Mouse (Mus musculus): ENCODE measurements around the gene Mad1l1. TPM values are rescaled to one million over a fixed set of nuclear protein-coding genes. Genes with fewer than 3 reads are reported as not detected.

The Mad1l1 gene
- polyA plus RNA-seq, 1 experiment, result 21.6 TPM

DNA sequence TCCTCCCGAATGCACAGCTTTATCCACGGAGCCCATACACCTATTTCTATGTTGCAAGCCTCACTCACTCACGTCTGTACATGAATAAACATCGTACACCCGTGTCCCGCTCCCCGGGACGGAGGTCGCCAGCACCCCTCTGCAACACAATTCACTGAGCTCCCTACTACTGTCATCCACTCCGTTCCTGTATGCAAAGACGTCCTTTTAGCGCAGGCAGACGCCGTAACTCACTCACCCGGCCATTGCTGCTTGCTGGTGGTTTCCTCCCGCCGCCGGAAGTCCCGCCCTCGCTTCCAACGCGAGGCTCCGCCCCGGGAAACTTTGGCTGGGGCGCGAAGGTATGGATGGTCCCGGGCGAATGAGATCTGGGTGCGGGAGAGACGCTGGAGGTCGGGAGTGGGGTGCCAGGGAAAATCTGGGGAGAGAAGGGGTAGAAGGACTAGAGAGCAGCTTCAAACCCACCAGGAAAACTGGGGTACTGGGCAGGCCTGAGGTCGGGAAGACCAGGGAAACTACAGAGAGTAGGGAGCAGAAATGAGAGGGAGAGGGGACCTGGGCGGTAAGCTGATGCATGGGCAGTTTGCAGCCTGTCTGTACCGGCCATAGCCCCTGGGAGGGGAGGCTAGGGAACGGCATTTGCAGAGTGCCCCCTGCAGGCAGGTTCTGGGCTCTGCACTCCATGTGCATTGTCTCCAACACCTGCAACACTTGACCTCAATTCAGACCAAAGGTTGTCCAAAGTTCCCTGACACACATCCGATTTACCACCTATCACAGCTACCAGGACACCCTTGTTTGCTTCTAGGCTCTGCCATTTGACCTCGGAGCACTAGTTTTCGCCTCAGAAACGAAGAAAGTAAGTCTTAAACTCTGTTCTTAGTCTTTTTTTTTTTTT is 10.5 kb upstream of the Mad1l1 start, which contains the start of gene Mrm2:
Gene Mrm2, minus strand, starts transcription at position 284 of the 898 bp plus-strand sequence.
- DNase-seq (ENCODE audit: low read depth), result no peak

- no peak for DNase-seq (ENCODE audit: low read depth)
Measured at GRCm38 (mm10) chr5:140324058-140324457, 2.7 kb upstream of the Mad1l1 start.

DNA sequence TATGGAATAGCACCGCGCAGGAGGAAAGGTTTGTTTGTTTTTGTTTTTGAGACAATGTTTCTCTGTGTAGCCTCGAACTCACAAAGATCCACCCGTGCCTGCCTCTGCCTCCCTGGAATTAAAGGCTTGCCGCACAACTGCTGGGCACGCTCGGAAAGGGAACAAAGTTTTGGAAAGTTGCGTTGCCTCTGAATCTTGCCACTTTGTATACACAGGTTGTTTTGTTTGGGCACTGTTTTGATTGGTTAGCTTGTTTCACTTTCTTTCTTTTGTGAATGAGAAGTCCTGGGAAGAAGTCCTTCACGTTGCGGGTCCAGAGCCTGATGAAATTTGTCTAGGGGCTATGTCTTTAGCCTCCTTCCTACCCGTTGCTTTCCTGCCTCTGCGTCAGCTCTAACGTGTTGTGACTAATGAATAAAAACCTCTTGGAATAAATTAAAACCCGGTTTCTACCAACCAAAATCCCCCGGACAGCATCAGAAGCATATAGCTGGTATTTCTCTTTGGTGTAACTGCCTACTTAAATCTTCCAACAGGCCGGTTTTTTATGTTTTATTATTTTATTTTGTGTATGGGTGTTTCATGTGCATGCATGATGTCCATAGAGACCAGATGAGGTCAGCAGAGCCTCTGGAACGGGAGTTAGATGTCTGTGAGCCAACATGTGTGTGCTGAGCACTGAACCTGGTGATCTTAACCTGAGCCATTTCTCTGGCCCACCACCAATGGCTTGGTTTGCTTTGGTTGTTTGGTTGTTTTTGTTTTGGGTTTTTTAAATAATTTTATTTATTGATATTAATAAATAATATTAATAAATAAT is 614 bp upstream of the Mad1l1 start:
- no peak for DNase-seq (ENCODE audit: low read depth)

DNA sequence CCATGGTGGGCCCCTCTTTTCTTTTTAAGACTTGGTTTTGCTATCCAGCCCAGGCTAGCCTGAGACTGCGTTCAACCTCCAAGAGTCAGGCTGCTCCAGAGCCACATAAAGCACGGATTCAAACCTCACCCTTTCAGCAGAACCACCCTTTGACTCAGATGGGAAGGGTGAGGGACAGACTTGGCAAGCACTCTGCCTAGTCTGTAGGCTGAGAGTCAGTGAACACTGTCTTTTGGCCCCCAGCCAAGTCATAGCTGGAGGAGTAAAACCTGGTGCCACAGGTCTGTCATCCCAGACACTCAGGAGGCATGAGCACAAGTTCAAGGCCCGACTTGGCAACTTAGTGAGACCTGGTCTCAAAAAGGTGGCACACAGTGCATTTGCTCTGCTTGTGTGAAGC is 4.6 kb downstream of the Mad1l1 start:
- no peak for DNase-seq (ENCODE audit: low read depth)

DNA sequence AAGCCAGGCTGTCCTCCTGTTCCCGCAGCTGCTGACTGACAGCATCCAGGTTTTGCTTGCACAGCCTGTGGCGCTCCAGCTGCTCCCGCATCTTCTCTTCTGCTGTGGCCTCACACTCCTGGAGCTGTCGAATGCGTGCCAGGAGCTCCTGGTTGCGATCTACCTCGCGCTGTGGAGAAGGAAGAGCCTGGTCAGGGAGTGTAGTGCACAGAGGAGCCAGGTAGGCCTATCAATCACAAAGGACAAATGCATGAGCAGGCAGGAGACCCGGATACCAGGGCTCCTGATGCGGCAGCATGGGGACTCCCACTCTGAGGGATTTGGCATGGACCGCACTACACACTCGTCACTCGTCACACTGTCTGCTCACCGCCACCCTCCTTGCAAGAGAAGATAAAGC is 13.8 kb downstream of the Mad1l1 start:
- no peak for DNase-seq (ENCODE audit: low read depth)

GRCm38 (mm10) chr5:140306016-140306415 is 15.3 kb downstream of the Mad1l1 start:
- no peak for DNase-seq (ENCODE audit: low read depth)

GRCm38 (mm10) chr5:140298291-140298690 is 23.1 kb downstream of the Mad1l1 start:
- no peak for DNase-seq (ENCODE audit: low read depth)

DNA sequence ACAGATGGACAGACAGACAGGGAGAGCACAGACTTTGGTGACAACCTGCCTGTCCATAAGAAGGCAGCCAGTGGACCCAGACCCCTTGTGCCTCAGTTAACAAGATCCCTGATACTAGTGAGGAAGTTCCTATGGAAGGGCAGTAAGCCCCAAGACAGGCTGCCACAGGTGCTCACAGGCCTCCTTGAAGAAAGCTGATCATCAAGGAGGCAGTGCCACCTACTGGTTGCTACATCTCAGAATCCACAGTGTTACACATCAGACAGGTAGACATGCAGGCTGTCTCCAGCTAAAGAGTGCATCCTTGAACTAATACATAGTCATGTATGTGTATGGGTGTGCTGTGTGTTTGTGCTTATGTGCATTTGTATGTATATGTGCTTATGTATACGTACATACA is 29.2 kb downstream of the Mad1l1 start:
- no peak for DNase-seq (ENCODE audit: low read depth)

DNA sequence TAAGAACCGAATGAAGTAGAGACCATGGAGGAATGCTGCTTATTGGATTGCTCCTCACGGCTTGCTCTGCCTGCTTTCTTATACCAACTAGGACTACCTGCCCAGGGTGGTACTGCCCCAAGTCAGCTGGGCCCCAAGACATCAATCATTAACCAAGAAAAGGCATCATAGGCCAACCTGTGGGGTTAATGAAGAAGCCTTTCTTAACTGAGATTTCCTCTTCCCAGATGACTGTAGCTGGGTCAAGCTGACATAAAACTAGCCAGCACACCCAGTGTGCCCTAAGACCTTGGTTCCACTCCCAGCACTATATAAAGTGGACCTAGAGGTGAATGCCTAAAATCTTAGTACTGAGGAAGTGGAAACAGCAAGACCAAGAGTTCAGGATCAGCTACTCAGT is 32.2 kb downstream of the Mad1l1 start:
- no peak for DNase-seq (ENCODE audit: low read depth)

GRCm38 (mm10) chr5:140288287-140288686 is 33.1 kb downstream of the Mad1l1 start:
- no peak for DNase-seq (ENCODE audit: low read depth)

DNA sequence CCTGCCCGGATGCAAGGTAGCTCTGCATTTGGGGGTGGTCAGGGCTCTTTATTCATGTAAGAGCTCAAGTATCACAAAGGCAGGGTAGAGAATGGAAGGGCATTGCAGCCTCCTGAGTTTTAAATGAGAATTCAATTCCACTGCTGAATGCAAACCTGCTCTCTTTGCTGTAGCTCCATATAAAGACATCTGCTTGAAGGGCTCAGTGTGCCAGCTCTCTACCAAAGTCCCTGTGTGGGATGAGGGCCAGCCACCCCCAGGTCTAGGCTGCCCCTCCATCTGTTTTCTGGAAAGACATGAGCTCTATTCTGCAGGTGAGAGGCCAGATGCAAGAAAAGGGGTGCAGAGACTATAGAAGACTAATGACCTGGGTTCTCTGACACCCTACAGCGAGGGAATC is 36.6 kb downstream of the Mad1l1 start:
- DNase-seq (ENCODE audit: low read depth), result no peak

DNA sequence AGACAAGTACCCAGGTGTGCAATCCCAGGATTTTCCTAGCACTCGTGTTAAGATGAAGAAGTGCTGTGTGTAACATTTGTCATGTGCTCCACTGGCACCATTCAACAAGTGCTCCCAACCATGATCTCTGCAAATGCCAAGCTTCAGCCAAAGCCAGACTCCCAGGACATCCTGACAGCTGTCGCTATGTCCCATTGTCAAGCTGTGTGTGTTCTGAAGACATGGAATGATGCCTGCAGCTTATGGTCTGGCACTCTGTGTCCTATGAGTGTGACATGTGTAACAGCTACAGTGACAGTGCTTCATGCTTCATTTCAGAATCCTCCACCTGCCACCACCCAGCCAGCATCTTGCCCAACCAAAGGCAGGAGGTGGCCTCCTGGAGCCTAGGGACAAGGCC is 37.3 kb downstream of the Mad1l1 start:
- no peak for DNase-seq (ENCODE audit: low read depth)

DNA sequence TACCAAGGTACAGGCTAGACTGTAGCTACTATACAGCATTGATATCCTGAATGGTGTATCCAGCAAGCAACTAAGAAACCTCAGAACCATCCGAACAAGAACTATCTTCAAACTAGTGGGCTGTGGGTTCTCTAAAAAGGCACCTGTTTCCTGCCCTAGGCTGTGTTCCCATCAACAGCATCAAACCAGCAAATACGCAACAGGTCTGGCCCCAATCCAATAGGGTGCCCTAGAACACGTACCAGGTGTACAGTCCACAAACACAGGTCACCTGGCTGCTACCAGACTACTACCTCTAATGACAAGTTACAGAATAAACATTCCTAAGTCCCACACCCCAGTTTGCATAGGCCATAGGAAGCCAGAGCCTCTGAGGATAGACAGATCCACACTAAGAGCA is 38.5 kb downstream of the Mad1l1 start:
- no peak for DNase-seq (ENCODE audit: low read depth)

GRCm38 (mm10) chr5:140282376-140282775 is 39.0 kb downstream of the Mad1l1 start:
- peak; percentile 65 for DNase-seq (ENCODE audit: low read depth)

DNA sequence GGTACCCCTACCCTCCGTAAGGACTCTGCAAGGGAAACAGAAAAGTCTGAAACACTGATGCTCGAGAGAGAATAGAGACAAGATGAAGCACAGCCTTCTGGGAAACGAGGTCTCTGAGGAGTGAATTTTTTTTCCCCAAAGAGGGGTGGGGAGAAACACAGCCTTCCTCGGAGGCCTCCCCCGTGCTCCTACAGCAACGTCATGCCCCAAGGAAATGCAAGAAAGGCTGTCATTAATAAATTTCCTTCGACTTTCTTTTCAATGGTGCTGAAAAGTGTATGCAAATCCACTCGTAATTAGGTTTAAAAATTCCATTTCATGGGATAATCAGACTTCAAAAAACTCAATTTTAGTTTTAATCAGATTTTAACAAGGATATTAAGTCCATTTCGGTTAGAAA is 41.1 kb downstream of the Mad1l1 start:
- DNase-seq (ENCODE audit: low read depth), result no peak

DNA sequence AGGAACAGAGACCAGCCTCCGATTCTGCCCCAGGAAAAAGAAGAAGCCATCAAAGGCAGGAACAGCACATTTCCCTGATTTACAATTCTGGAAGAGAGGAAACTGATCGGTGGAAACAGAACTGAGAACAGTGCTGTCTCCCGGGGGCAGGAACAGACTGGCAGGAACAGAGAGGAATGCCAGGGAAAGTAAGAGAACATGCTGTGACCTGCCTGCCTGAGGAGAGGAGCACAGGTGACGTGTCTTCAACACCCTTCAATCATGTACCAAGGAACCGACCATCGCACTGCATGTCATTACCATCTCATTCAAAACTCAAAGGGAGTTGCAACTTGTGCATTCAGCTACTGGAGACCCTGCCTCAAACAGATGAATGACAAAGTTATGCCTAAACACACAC is 44.6 kb downstream of the Mad1l1 start:
- DNase-seq (ENCODE audit: low read depth), result no peak

- DNase-seq (ENCODE audit: low read depth), result no peak
Measured at GRCm38 (mm10) chr5:140270976-140271685, 50.2 kb downstream of the Mad1l1 start.

- no peak for DNase-seq (ENCODE audit: low read depth)
Measured at GRCm38 (mm10) chr5:140268396-140268795, 53.0 kb downstream of the Mad1l1 start.

- DNase-seq (ENCODE audit: low read depth), result no peak
Measured at GRCm38 (mm10) chr5:140267061-140267460, 54.3 kb downstream of the Mad1l1 start.

DNA sequence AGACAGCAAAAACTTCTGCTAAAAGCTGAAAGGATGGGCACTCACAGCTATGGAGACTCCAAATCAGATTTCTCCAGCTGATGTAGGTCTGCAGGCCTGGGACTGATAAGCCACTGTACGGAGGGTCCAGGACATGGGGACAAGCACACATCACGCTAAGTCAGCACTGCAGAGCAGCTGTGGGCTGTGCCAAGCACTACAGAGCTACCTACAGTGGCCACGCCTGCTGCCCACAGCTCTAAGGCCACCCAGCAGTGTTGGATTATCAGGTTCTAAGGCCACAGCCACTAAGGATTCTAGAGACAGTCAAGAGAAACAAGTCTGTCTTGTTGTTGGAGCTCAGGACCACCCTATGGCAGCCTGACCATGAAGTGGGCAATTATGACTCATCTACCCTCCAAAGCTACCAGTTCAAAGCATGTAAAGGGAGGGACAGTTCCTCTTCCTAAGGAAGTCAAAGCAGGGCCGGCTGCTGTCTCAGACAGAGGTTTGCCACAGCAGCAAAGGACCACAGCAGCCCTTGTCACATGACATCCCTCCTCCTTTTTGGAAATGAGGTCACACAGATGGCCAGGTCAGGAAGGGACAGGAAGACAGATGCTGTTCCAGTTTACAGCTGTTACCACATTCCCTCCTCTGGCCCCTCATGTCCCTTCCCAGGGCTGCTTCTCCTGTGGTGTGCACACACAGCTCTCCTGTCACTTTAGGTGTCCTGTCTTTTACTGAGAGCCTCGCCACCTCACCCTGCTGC is 56.4 kb downstream of the Mad1l1 start:
- no peak for DNase-seq (ENCODE audit: low read depth)

All from gonadal fat pad, adult 2 months (tissue).